Mouse (Mus musculus): Measurements from ENCODE around the gene Krt1.

Gene Krt1

DNA sequence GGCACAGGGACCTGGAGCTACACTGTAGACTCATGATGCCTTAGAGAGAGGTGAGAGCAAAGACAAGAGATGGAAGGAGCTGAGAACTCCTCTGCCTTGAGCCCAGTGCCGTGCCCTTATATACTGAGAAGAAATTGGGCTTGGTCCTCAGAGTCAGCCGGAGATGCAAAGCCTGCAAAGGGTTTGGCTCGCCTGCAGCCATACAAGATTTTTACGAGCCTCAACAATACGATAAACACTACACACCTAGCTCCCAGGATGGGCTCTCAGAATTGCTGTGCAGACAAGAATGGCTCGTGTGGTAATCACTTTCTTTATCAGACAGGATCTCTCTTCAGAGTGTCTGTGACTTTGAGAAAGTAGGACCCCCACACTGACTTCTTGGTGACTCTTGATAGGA, at the start of gene Krt1:
TSS of gene Krt1 (minus strand) at position 101 of the 400 bp plus-strand sequence.
- no peak for DNase-seq (ENCODE audit: low read depth, low spot score)

DNA sequence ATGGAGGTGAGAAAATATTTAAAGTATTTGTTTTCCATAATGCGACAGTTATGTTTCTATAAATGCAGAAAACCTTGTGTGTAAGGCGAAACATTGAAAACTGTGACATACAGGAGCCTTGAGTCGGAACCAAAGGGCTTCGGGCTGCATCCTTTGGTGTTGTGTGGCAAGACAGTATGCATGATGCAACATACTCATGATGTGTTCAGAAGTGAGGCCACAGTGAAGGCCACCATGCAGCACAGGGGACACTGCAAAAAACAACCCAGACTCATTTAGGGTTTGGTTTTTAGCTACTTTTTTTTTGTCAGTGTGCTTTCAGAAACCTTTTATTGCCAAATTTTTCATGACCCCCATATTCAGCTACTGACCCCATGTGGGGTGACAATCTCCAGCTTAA, 44.6 kb upstream of the Krt1 start:
- no peak for DNase-seq (ENCODE audit: low read depth, low spot score)

- no peak for DNase-seq (ENCODE audit: low read depth, low spot score)
Observed at GRCm38 (mm10) chr15:101892820-101893219, 42.2 kb upstream of the Krt1 start, which contains the start of gene Krt76. Krt76 (minus strand) TSS chr15:101892920.

GRCm38 (mm10) chr15:101879776-101880175, 29.2 kb upstream of the Krt1 start:
- peak; percentile 49 for DNase-seq (ENCODE audit: low read depth, low spot score)

DNA sequence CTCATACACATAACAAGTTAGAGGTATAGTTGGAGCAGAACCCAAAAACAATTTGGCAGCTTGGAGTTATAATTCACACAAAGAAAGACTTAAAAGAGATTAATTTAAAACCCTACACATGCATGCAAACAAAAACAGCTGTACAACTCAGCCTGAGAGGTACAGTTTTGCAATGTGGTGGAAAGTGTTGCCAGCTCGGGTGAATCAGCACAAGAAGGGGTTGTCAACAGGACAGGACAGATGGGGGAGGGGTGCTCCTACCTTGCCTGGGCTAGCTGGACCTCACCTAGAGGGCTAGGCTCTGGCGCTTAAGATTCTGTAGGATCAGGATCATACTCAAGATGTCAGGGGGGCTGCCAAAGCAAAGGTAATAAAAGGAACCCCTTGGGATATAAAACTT, 27.4 kb upstream of the Krt1 start:
- DNase-seq (ENCODE audit: low read depth, low spot score) = no peak

DNA sequence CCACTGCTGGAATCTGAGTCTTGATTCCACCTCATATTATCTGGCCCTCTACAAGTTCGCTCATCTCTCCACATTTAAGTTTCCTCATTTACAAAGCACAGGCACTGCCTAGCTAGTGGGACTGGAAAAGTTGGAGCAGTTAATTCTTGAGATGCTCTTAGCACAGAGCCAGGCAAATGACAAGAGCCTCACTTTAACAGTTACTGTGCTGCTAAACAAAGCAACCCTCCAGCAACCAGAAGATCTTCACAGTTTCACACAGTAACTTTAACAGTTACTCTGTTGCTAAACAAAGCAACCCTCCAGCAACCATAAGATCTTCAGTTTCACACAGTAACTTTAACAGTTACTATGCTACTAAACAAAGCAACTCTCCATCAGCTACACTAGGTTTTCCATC, 23.8 kb upstream of the Krt1 start:
- DNase-seq (ENCODE audit: low read depth, low spot score) = no peak

- DNase-seq (ENCODE audit: low read depth, low spot score) = no peak
Observed at GRCm38 (mm10) chr15:101873231-101873630, 22.6 kb upstream of the Krt1 start.

GRCm38 (mm10) chr15:101869431-101869830, 18.8 kb upstream of the Krt1 start, which contains the start of gene Krt77:
Krt77 (minus strand) TSS chr15:101869705.
- DNase-seq (ENCODE audit: low read depth, low spot score) = peak; percentile 30

DNA sequence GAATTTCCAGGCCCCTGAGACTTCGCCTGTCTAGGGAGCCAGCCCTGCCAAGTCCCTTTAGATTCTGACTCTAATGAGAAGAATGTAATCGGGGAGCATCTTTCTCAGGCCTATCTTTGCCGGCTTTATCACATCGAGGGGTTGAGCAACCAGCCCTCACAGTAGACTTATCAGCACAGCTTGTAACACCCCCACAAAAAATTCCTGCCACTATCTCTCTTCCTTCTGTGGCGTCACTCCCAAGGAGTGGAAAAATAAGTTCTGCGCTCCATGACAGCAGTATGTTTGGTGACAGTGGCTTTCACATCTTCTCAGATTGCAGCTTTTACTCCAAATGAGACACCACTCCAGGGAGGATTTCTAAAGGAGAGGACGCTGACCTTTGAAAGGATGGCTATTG, 16.2 kb upstream of the Krt1 start:
- DNase-seq (ENCODE audit: low read depth, low spot score) = no peak

DNA sequence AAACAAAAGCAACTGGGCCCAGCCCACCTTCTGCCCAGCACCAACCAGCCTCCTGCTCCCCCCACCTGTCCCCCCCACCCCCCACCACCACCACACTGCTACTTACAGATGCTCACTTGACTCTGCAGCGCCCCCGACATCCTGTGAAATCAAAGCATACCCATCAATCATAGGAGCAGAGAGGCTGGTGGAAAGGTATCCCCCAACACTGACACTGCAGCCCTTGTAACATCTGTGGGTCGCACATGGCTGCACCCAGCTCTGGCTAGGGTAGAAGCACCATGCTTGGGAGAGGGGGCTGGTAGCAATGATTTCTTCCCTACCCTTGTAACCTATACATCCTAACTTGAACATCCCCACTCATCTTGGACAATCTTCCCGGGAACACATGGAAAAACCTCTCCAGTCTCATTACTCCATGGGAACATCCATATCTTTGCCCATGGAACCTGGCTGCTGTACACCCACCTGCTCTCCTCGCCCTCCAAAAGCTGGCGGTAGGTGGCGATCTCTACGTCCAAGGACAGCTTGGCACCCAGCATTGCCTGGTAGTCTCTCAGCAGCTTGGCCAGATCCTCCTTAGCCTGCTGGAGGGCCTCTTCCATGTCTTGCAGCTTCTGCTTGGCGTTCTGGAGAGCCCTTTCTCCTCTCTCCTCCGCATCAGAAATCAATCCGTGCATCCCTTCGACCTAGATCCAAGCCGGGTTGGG, 10.0 kb upstream of the Krt1 start:
- no peak for DNase-seq (ENCODE audit: low read depth, low spot score)

DNA sequence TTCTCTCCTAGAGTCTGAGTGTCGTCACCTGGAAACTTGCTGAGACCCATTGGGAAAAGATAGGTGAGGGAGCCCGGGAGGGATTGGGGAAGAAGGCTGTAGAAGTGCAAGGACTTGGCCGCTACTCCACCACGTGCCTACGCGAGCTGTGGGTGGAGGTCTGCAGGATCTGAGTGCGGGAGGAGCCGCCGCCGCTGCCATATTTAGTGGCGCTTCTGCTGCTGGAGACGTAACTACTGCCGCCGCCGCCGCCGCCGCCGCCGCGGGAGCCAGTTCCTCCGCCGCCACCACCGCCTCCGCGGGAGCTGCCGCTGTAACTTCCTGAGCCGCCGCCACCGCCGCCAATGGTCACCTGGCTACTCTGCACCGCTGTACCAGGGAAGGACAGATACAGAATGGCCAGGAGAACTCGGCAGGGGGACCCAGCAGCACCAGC, 9.2 kb upstream of the Krt1 start:
- peak; percentile 31 for DNase-seq (ENCODE audit: low read depth, low spot score)

- DNase-seq (ENCODE audit: low read depth, low spot score) = peak; percentile 40
Observed at GRCm38 (mm10) chr15:101858673-101859425, 8.3 kb upstream of the Krt1 start.

DNA sequence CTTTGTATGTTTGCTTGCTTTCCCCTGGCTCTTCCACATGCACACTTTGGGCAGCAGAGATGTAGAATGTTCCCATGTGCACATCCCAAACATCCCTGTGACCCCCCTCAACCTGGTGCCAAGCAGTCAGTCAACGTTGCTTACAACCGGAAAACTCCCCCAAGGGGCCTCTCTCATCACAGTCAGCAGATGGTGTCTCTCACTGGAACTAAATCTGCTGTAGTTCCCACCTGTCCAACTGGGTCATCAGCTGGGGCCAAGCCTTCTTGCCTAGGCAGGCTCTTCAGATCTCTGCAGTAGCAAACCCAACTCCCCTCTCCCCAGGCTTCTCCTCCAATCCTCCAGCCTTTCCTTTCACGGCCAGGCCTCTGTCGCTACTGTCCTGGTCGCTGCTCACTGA, 6.1 kb upstream of the Krt1 start:
- no peak for DNase-seq (ENCODE audit: low read depth, low spot score)

GRCm38 (mm10) chr15:101855732-101856131, 5.1 kb upstream of the Krt1 start:
- DNase-seq (ENCODE audit: low read depth, low spot score) = no peak

- no peak for DNase-seq (ENCODE audit: low read depth, low spot score)
Observed at GRCm38 (mm10) chr15:101854294-101854693, 3.7 kb upstream of the Krt1 start.

GRCm38 (mm10) chr15:101852571-101852970, 2.0 kb upstream of the Krt1 start:
- peak; percentile 14 for DNase-seq (ENCODE audit: low read depth, low spot score)

DNA sequence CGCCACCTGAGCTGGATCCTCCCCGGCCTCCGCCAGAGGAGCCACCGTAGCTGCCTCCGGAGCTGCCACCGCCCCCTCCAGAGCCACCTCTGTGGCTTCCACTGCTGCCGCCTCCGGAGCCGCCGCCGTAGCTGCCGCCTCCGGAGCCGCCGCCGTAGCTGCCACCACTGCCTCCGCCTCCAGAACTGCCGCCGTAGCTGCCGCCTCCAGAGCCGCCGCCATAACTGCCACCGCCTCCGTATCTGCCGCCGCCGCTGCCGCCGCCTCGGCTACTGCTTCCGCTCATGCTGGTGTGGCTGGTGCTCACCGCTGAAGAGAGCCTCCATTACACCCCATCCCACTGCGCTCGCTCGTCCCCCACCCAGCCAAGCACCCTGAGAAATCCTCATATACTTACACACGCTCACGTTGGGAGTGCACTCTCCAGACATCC, 4.6 kb downstream of the Krt1 start:
- DNase-seq (ENCODE audit: low read depth, low spot score) = peak; percentile 19

GRCm38 (mm10) chr15:101843192-101843591, 7.4 kb downstream of the Krt1 start:
- no peak for DNase-seq (ENCODE audit: low read depth, low spot score)

DNA sequence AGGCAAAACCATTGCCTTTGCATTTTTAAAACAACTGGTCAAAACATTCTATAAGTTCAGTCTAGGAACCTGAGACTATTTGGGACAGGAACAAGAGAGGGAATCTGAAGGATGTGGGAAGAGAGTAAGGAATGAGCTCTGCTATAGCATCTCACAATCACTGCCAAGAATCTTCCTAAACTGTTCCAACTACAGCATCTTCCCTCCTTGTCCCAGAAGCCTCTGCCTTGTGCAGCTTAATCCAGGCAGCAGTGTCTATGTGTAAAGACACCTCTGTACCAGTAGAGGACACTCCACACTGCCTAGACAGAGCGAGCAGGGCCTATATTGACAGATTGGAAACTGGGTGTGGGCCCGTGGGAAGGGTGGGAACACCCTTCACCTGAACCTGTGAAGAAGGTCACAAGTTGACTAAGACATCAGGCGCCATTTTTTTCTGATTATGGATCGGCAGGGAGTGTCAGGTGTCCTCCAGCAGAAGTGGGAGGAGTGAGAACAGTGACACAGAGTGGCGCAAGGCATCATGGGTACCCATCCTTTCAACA, 15.7 kb downstream of the Krt1 start:
- DNase-seq (ENCODE audit: low read depth, low spot score) = peak; percentile 61

DNA sequence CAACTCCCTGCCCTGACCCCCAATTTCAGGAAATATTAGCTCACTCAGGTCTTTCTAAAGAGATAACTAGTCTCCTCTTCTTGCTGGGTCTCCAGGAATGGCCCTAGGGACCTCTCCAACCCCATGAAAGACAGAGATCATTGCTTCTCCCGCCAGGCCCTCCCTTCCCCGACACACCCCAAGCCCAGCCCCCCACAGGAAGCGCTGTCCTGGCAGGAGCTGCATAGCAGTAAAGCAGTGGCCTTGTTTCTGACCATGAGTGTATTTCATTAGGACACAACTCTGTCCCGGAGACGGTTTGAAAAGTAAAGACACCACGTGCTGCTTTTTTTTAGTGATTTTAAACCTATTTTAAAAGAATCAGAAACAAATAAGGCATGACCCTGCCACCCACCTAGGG, 17.5 kb downstream of the Krt1 start:
- no peak for DNase-seq (ENCODE audit: low read depth, low spot score)

DNA sequence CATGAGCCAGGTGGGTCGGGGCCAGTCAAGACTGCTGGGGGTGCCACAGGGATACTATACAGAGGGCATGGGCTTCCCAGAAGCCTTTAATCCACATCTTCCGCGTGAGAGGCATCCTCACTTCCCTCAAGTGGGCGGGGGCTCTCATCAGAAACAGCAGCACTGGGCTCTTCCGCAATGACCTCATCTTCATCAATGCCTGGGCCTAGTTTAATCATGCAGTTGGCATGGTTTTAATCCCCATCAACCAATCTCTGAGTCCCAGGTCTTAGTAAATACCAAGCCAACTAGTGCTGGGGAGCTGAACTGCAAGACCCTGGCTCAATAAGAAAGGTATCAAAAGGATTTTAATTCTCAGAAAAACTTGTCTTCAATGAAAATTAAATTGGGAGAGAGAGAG, 21.2 kb downstream of the Krt1 start:
- DNase-seq (ENCODE audit: low read depth, low spot score) = no peak

- DNase-seq (ENCODE audit: low read depth, low spot score) = no peak
Observed at GRCm38 (mm10) chr15:101821786-101822185, 28.8 kb downstream of the Krt1 start.

DNA sequence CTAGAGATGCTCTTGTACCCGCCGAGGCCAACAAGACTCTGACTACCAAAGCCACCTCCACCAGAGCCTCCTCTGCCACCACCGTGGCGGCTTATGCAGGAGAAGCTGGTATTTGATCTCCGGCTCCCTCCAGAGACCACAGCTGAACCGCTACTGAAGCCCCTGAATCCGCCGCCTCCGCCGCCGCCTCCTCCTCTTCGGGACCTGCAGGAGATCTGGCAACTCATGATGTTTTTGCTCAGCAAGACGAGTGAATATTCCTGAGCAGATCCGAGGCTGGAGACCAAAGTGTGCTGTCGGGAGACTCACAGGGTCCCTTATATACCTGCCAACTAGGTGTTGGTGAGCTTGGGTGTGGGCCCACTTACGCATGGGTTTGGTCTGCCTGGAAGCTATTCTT, 32.7 kb downstream of the Krt1 start, which contains the start of gene Krt2:
TSS of gene Krt2 (minus strand) at position 295 of the 400 bp plus-strand sequence.
- DNase-seq (ENCODE audit: low read depth, low spot score) = no peak
